Mouse (Mus musculus): ENCODE results near the gene Gnai2.
A peak's percentile ranks its signal among the peaks of the same experiment; 100 is the strongest.

Gnai2 gene

GRCm38 (mm10) chr9:107587833-107588639, 47.1 kb downstream of the Gnai2 start:
- DNase-seq (ENCODE audit: low read depth, low spot score) = no peak

GRCm38 (mm10) chr9:107586974-107587832, 48.0 kb downstream of the Gnai2 start, which contains the start of gene Ifrd2:
TSS of gene Ifrd2 (plus strand) at chr9:107587642.
- peak; percentile 99 for DNase-seq (ENCODE audit: low read depth, low spot score)

GRCm38 (mm10) chr9:107586504-107586903, 48.7 kb downstream of the Gnai2 start:
- DNase-seq (ENCODE audit: low read depth, low spot score) = peak; percentile 46

- DNase-seq (ENCODE audit: low read depth, low spot score) = no peak
These were observed 52.0 kb downstream of the Gnai2 start for GRCm38 (mm10) chr9:107583174-107583573.

- no peak for DNase-seq (ENCODE audit: low read depth, low spot score)
These were observed 52.6 kb downstream of the Gnai2 start for GRCm38 (mm10) chr9:107582509-107583062.

GRCm38 (mm10) chr9:107581584-107581983, 53.6 kb downstream of the Gnai2 start:
- DNase-seq (ENCODE audit: low read depth, low spot score) = no peak

GRCm38 (mm10) chr9:107580501-107581317, 54.5 kb downstream of the Gnai2 start, which contains the start of gene Hyal3:
TSS of gene Hyal3 (plus strand) at chr9:107580818.
- peak; percentile 94 for DNase-seq (ENCODE audit: low read depth, low spot score)

GRCm38 (mm10) chr9:107579023-107579900, 55.9 kb downstream of the Gnai2 start:
- DNase-seq (ENCODE audit: low read depth, low spot score) = no peak

GRCm38 (mm10) chr9:107578587-107578986, 56.6 kb downstream of the Gnai2 start, which contains the start of gene Naa80:
TSS of gene Naa80 (plus strand) at chr9:107578887.
- DNase-seq (ENCODE audit: low read depth, low spot score) = no peak

GRCm38 (mm10) chr9:107577871-107578270, 57.3 kb downstream of the Gnai2 start:
- DNase-seq (ENCODE audit: low read depth, low spot score) = no peak

GRCm38 (mm10) chr9:107576357-107577107, 58.6 kb downstream of the Gnai2 start, which contains the start of gene Hyal1:
TSS of gene Hyal1 (plus strand) at chr9:107576927.
- peak; percentile 90 for DNase-seq (ENCODE audit: low read depth, low spot score)

- peak; percentile 94 for DNase-seq (ENCODE audit: low read depth, low spot score)
These were observed 59.4 kb downstream of the Gnai2 start for GRCm38 (mm10) chr9:107575579-107576356.

- DNase-seq (ENCODE audit: low read depth, low spot score) = peak; percentile 83
These were observed 61.4 kb downstream of the Gnai2 start for GRCm38 (mm10) chr9:107573774-107574173.

GRCm38 (mm10) chr9:107572327-107572662, 62.9 kb downstream of the Gnai2 start:
- no peak for DNase-seq (ENCODE audit: low read depth, low spot score)

GRCm38 (mm10) chr9:107571534-107572326, 63.4 kb downstream of the Gnai2 start:
- no peak for DNase-seq (ENCODE audit: low read depth, low spot score)

GRCm38 (mm10) chr9:107570845-107571244, 64.3 kb downstream of the Gnai2 start:
- no peak for DNase-seq (ENCODE audit: low read depth, low spot score)

- no peak for DNase-seq (ENCODE audit: low read depth, low spot score)
These were observed 65.2 kb downstream of the Gnai2 start for GRCm38 (mm10) chr9:107570016-107570415.

- no peak for DNase-seq (ENCODE audit: low read depth, low spot score)
These were observed 65.9 kb downstream of the Gnai2 start for GRCm38 (mm10) chr9:107569270-107569669.
